Mouse (Mus musculus): ENCODE data around the gene Dnal4.

The Dnal4 gene

DNA sequence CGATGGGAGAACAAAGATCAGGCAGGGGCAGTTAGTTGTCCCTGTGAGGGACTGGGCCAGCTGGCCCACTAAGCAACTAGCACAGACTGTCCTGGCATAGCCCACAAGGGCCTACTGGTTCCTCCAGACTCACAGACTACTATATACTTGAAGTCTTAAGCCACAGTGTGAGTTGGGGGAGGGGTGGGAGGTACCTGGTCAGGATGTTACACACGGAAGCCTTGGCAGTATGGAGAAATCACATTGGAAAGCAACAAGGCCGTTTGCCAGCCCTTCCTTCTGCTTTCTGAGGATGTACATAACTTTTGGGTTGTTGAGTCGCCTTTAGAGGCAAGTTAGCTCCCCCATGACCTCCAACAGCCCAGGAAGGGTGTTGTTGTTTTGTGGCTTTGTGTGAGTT, 44.0 kb downstream of the Dnal4 start:
- no peak for DNase-seq (ENCODE audit: low spot score)

DNA sequence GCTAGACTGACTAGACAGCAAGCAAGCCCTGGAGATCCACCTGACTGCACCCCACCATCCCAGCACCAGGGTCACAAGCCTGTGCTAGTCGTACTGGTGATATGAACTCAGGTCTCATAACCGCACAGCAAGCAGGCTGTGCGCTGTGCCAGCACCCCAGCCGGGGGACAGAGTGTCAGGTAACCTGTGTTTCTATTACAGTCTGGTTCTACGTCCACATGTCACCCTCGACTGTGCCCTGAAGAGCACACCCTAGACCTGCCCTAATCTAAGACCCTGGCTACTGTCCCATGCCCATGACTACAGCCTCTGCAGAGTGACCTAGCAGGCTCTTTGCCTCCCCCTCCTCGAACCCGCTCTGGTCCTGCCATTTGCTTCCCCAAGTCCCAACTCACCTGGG, 44.5 kb downstream of the Dnal4 start:
- DNase-seq (ENCODE audit: low spot score): no peak

DNA sequence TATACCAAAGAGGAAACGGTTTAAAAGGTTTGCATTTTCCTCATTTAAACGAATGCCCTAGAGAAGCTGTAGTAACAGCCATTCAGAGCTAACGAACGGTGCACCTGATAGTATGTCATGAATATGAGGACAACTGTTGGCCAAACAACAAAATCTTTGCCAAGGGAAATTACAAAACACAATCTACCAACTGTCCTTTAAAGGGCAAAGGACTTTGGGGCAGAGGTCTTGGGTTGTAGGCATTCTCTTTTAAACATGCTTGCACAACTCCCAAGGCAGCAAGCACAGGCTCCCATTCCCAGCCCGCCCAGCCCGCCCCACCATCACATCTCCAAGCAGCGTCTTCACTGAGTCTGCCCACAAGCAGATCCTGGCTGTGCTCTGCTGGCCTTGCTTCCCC, 46.1 kb downstream of the Dnal4 start:
- DNase-seq (ENCODE audit: low spot score): no peak

DNA sequence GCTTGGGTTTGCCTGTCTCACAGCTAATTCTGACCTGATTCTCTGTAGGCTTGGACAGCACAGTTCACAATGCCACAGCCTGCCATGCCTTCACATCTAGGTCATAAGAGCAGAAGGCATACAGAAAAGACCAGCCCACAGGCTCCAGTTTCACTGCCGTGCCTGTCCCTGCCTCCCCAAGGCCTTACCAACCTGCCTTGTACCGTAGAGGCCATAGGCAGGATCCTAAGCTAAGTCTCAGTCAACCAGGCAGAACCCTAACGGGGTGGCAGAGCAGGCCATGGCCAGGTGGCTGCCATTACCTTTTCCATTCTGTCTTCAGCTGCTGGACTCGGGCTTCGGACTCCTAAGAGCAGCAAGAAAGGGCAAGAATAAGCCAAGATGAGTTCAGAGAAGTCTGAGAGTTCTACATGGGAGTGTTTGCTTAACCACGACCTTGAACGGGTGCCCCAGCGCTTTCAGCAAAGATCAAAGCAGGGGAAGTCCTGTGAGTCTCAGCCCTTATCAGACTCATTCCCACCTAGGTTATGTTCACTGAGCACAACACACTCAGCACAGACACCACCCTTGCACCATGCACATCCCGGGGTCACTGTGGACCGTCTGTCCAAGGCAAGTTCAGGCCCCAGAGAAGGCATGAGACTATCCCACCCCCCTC, 48.8 kb downstream of the Dnal4 start:
- DNase-seq (ENCODE audit: low spot score): no peak

DNA sequence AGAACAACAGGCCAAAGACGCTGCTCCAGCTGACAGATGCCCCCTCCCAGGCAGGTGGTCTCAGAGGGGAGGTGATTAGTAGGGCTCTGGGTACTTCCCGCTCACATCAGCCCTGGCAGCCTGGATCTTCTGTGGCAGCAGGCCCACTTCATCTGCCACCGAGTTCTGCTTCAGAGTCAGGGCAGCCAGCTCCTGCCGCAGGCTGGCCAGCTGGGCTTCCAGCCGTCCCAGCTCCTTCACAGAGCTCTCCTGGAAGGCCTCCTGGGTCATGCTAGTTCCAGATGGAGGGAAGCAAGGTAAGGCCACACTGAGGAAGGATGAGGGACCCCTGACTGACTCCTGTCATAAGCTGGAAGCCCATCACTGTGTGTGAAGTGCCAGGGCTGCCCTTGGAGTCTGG, 49.3 kb downstream of the Dnal4 start:
- no peak for DNase-seq (ENCODE audit: low spot score)

DNA sequence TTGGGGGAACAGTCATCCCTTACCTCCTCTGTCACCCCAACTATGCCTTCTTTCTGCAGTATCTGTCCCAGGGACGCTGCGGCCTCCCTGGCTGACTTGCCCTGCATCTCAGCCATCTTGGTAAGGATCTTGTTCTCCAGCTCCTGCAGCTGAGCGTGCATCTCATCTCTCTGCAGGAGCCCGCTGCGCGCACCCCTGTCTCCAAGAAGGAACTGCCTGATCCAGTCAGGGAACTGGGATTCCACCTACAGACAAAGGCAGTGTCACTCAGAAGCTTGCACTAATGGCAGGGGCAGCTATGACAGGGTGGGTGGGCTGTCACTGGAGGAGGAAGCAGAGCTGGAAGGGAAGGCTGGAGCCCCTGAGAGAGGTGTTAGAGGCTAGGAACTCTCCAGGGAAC, 49.8 kb downstream of the Dnal4 start:
- DNase-seq (ENCODE audit: low spot score): no peak

DNA sequence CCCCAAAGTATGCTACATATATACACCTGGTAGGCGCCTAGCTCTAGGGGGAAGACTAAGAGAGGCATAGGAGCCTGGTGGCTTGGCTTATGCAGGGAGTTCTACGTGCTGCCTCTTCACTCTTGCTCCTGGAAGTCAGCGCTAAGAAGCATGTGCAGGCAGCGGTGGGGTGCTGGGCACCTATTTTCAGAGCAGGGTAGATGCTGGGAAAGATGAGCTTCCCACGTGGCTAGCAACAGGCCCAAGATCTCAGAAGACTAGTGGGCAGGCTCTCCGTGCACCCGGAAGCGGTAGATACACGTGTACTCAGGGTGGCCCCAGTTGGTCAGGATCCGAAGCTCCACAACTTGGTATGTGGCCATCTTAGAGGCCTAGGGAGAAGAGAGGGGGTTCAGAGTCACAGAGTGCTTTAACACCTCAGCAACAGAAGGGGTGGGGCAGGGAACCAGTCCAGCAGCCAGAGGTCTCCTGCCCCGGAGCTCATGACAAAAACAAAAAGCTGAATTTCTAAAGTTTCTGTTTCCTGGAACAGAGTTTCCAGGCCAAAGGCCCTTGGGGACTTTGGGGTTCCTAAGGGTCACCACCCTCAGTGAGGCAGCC, 52.4 kb downstream of the Dnal4 start:
- DNase-seq (ENCODE audit: low spot score): no peak

DNA sequence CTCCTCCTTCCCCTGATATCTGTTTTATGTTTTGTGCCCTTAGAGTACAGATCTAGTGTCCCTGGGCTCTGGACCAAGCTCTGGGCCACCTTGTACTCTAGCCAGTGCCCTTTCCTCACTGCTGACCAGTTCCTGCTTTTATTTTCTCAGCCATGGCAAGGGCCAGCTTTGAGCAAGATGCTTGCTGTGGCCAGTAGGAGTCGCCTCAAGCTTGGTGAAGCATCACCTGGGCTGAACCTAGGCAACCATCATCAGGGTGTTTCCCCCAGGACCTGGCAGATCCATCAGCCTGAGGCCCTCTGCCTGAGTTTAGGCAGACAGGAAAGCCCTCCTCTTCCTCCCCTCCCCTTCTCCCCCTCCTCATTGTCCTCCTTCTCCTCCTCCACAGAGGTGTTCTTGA, 54.2 kb downstream of the Dnal4 start:
- DNase-seq (ENCODE audit: low spot score): no peak

DNA sequence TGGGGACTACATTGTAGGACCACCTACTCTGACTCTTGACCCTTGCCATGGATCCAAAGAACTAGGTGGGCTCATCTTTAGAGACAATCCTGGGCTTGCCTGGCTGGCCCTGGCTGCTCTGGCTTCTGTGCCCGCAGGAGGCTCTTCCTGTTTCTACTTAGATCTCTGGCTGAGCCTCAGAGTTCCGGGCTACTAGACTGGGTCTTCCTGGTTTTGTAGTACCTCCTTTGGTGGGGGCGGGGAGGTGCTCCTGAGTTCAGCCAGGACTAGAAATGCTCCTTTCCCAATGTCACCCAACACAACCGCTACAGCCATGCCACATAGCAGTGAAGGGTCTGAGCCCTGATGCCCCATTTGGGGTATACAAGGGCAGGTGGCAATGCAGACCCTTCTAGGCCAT, 56.9 kb downstream of the Dnal4 start:
- DNase-seq (ENCODE audit: low spot score): no peak

DNA sequence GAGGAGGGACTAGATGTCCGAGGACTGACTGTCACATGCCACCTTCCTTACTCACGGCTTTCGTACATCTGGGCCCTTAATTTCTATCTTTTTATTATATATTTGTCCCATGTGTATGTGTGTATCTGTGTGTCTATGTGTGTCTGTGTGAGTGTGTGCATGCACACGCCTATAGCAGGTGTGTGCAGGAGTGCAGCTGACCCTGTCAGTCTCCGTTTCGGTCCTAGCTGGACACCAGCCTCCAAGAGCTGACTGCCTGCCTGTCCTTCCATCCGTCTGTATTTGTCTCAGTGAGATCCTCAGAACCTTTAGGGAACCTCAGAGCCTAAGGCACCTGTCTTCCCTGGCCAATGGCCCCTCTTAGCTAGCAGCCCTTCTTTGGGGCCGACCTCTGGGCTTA, 57.4 kb downstream of the Dnal4 start:
- no peak for DNase-seq (ENCODE audit: low spot score)

DNA sequence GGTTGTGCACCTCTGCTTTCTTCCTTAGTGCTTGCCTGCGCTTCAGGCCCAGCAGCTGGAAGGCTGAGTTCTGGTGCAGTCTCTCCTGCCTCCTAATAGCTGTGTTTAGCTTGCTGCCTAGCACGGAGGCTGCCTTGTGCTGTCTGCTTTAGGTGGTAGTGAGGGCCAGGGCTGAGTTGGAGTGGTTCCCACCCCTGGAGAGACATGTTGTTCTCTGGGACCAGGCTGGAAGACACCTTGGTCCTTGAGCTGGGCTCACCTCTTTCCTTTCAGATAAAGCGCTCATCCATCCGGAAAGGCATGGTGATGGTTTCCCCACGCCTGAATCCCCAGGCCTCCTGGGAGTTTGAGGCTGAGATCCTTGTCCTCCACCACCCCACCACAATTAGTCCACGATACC, 60.9 kb downstream of the Dnal4 start:
- no peak for DNase-seq (ENCODE audit: low spot score)

DNA sequence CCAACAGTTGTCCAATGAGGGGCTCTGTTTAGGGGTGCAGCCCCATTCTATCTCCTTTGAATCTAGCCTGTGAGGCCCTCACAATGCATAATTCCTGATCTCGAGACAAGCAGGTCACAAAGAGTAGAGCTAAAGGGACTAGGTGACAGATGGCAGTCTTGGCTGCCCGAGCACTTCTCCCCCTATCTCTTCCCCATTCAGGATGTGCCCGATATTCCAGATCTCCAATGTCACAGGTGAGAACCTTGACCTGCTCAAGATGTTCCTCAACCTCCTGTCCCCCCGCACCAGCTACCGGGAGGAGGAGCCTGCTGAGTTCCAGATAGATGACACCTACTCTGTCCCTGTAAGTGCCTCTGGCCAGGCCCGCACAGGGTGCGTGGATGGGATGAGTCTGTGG, 62.0 kb downstream of the Dnal4 start:
- DNase-seq (ENCODE audit: low spot score): no peak
